Mouse (Mus musculus) embryonic fibroblast, embryonic 13.5 days (primary cell): ENCODE results near the gene Park7.

Experiments used
- CTCF ChIP-seq: IDR thresholded peaks from 2 replicates; pipeline ENCODE4 v1.5.1; 2011; ENCODE audit warnings: mild to moderate bottlenecking, control low read depth, low read length, moderate library complexity, borderline replicate concordance; ENCODE audit not compliant: insufficient read depth
- POLR2A ChIP-seq: IDR thresholded peaks from 2 replicates; pipeline ENCODE4 v1.6.1; 2011; ENCODE audit warnings: low read depth, mild to moderate bottlenecking, control low read depth, low read length, moderate library complexity

GRCm38 (mm10) chr4:150852479-150852878 lies 61.8 kb downstream of the Park7 start:
- TF ChIP-seq POLR2A (no peak), CTCF (no peak)
